9 mouse cellular contexts compared by ENCODE assay signal in genomic region chr11:95415931-95416330, GRCm38 (mm10). TPM values are rescaled to one million over a fixed set of nuclear protein-coding genes. Genes with fewer than 3 reads are reported as not detected.
DNase-seq lines count a peak whose midpoint lies in the region; ATAC-seq lines count a peak whose summit lies in the region.
"Had no signal": no experiment of that assay in that cellular context is flagged by ENCODE, and none has a peak within 500 bp of the region (broad histone marks: within the 10 kb centered on the region; RNA-seq: fewer than 3 reads in every experiment).

No protein-coding gene starts in this region.

- H3K4me3 ChIP-seq in erythroblast, embryonic 14.5 days (replicated peaks) = peak overlapping the region; percentile 95
- no peak overlapping the region for H3K4me3 ChIP-seq in forebrain, embryonic 16.5 days (replicated peaks; ENCODE audit: low read length)
- peak overlapping the region; percentile 83 for H3K4me3 ChIP-seq in liver, embryonic 12.5 days

- H3K4me1 ChIP-seq in erythroblast, embryonic 14.5 days (ENCODE audit: control insufficient read depth) = peaks cover 39% of the 10 kb centered on the region
- H3K4me1 ChIP-seq in forebrain, embryonic 16.5 days (replicated peaks; ENCODE audit: control insufficient read depth, insufficient read depth, low read length) = peaks cover 23% of the 10 kb centered on the region
- peaks cover 31% of the 10 kb centered on the region for H3K4me1 ChIP-seq in liver, embryonic 12.5 days

- H3K27me3 ChIP-seq in erythroblast, embryonic 14.5 days (ENCODE audit: control insufficient read depth) = peaks cover 18% of the 10 kb centered on the region
- no peaks in the 10 kb centered on the region for H3K27me3 ChIP-seq in forebrain, embryonic 16.5 days (replicated peaks; ENCODE audit: control insufficient read depth, insufficient read depth, low read length)
- H3K27me3 ChIP-seq in liver, embryonic 12.5 days (replicated peaks) = peaks cover 15% of the 10 kb centered on the region

- H3K9ac ChIP-seq in forebrain, embryonic 16.5 days (replicated peaks; ENCODE audit: low read depth, low read length) = no peak overlapping the region
- peak overlapping the region; percentile 85 for H3K9ac ChIP-seq in liver, embryonic 12.5 days

- H3K4me2 ChIP-seq in forebrain, embryonic 16.5 days (ENCODE audit: low read length) = peak overlapping the region; percentile 83
- H3K4me2 ChIP-seq in liver, embryonic 12.5 days = peak overlapping the region; percentile 84

- H3K9me3 ChIP-seq in erythroblast, embryonic 14.5 days (ENCODE audit: control insufficient read depth, low read length) = peaks cover 3% of the 10 kb centered on the region; the same call in 1 of the 2 replicates
- no peaks in the 10 kb centered on the region for H3K9me3 ChIP-seq in forebrain, embryonic 16.5 days (ENCODE audit: control insufficient read depth, low read length)
- no peaks in the 10 kb centered on the region for H3K9me3 ChIP-seq in liver, embryonic 12.5 days (replicated peaks)

- peaks cover 32% of the 10 kb centered on the region for H3K36me3 ChIP-seq in erythroblast, embryonic 14.5 days (ENCODE audit: control insufficient read depth)
- H3K36me3 ChIP-seq in forebrain, embryonic 16.5 days (ENCODE audit: control insufficient read depth, insufficient read depth) = 0 out of 2 replicates have a peak, but pooled peaks cover 2% of the 10 kb centered on the region
- peaks cover 14% of the 10 kb centered on the region for H3K36me3 ChIP-seq in liver, embryonic 12.5 days

- H3K27ac ChIP-seq in forebrain, embryonic 16.5 days (ENCODE audit: low read length) = no peak overlapping the region
- H3K27ac ChIP-seq in liver, embryonic 12.5 days = peak overlapping the region; percentile 90

- peak; percentile 48 for DNase-seq in 416B (ENCODE audit: low read depth)
- DNase-seq in frontal cortex, adult 2 months (ENCODE audit: extremely low spot score in 1 of 2, low spot score in 1 of 2) = no peak
- no peak for DNase-seq in right cerebral cortex, postnatal 25 days
- DNase-seq in cerebellum, adult 8-10 months = no peak

- ATAC-seq in erythroblast, adult 5-6 weeks (replicated peaks; ENCODE audit: low FRiP score, poor library complexity, severe bottlenecking) = no peak
- no peak for ATAC-seq in forebrain, embryonic 16.5 days
- ATAC-seq in liver, embryonic 12.5 days = no peak
- ATAC-seq: CD4-positive, CD25-positive, alpha-beta regulatory T cell, adult 4 months had no signal

RNA-seq across cellular contexts. Expression of gene Spop, which starts 2.1 kb away (rescaled TPM):
- 2.4 and 3.0 TPM in 2 replicates for polyA plus RNA-seq in erythroblast, embryonic 14.5 days (2012)
- 38.9 and 51.9 TPM in 2 replicates for total RNA-seq in erythroblast, adult 5-6 weeks (2015; ENCODE audit: low replicate concordance)
- total RNA-seq in erythroblast, adult 5-6 weeks (2017; ENCODE audit: low replicate concordance) = 43.5 and 60.1 TPM in 2 replicates
- polyA plus RNA-seq in forebrain, embryonic 16.5 days (2015; fragmentation: Nextera tagmentation; extraction: Ambion mirVana) = 252 and 265 TPM in 2 replicates
- 90.8 and 105 TPM in 2 replicates for polyA plus RNA-seq in liver, embryonic 12.5 days (2016; fragmentation: Nextera tagmentation; extraction: Ambion mirVana)
- polyA plus RNA-seq in frontal cortex, adult 2 months (2012; rRNA removed) = 124 and 144 TPM in 2 replicates

RNA-seq across cellular contexts. Expression of gene Slc35b1, which starts 31.4 kb away (rescaled TPM):
- polyA plus RNA-seq in erythroblast, embryonic 14.5 days (2012) = 0.78 and 0.98 TPM in 2 replicates
- 20.8 and 23.0 TPM in 2 replicates for total RNA-seq in erythroblast, adult 5-6 weeks (2015; ENCODE audit: low replicate concordance)
- 31.4 and 40.6 TPM in 2 replicates for total RNA-seq in erythroblast, adult 5-6 weeks (2017; ENCODE audit: low replicate concordance)
- 152 and 154 TPM in 2 replicates for polyA plus RNA-seq in forebrain, embryonic 16.5 days (2015; fragmentation: Nextera tagmentation; extraction: Ambion mirVana)
- 58.2 and 61.3 TPM in 2 replicates for polyA plus RNA-seq in liver, embryonic 12.5 days (2016; fragmentation: Nextera tagmentation; extraction: Ambion mirVana)
- 78.3 and 78.6 TPM in 2 replicates for polyA plus RNA-seq in frontal cortex, adult 2 months (2012; rRNA removed)

Comparison
In these comparisons a context has a peak if more than half of its experiments do, and no peak if none do; other contexts are left out.
1. RNA of gene Spop, which starts 2.1 kb away (polyA plus RNA-seq): 252 to 265 TPM in forebrain, embryonic 16.5 days, 124 to 144 TPM in frontal cortex, adult 2 months and 90.8 to 105 TPM in liver, embryonic 12.5 days; 2.4 to 3.0 TPM in erythroblast, embryonic 14.5 days; every median in the first group is over 10 times any median in the second.
2. RNA of gene Slc35b1, which starts 31.4 kb away (polyA plus RNA-seq): 152 to 154 TPM in forebrain, embryonic 16.5 days, 78.3 to 78.6 TPM in frontal cortex, adult 2 months and 58.2 to 61.3 TPM in liver, embryonic 12.5 days; 0.78 to 0.98 TPM in erythroblast, embryonic 14.5 days; every median in the first group is over 10 times any median in the second.